Mouse (Mus musculus) CD4-positive, CD25-positive, alpha-beta regulatory T cell, adult 2 months (primary cell): ENCODE measurements at regions not wholly inside any gene's neighbourhood (a gene's known extent, or its start where the extent isn't known, plus 50 kb on each side); places are given as distances from the start of the nearest gene placed in this dataset.
"Not testable (repeated sequence)": the region's sequence is repeated elsewhere in the genome, so short reads cannot be mapped to it uniquely, and the experiment has no call there.

ENCODE experiments used
- DNase-seq: peaks from one replicate; pipeline ENCODE4 v3.0.0-alpha.2; 2012; ENCODE audit warnings: low read depth, low spot score

- DNase-seq: no peak
Measured at GRCm38 (mm10) chr13:52190848-52191590, 340.1 kb downstream of the Diras2 start.

- no peak for DNase-seq
Measured at GRCm38 (mm10) chr13:52196917-52197316, 334.2 kb downstream of the Diras2 start.

- DNase-seq: no peak
Measured at GRCm38 (mm10) chr13:52198649-52199348, 332.3 kb downstream of the Diras2 start.

- no peak for DNase-seq
Measured at GRCm38 (mm10) chr13:52202372-52202771, 328.7 kb downstream of the Diras2 start.

GRCm38 (mm10) chr13:52205951-52206350, 325.1 kb downstream of the Diras2 start:
- no peak for DNase-seq

- no peak for DNase-seq
Measured at GRCm38 (mm10) chr13:52216343-52216742, 314.7 kb downstream of the Diras2 start.

- no peak for DNase-seq
Measured at GRCm38 (mm10) chr13:52217066-52217465, 314.0 kb downstream of the Diras2 start.

- no peak for DNase-seq
Measured at GRCm38 (mm10) chr13:52217741-52218140, 313.3 kb downstream of the Diras2 start.

GRCm38 (mm10) chr13:52222315-52223097, 308.6 kb downstream of the Diras2 start:
- no peak for DNase-seq

- DNase-seq: peak; percentile 65
Measured at GRCm38 (mm10) chr13:52223098-52223962, 307.7 kb downstream of the Diras2 start.

- DNase-seq: no peak
Measured at GRCm38 (mm10) chr13:52233971-52234370, 297.1 kb downstream of the Diras2 start.

- DNase-seq: no peak
Measured at GRCm38 (mm10) chr13:52236105-52236504, 295.0 kb downstream of the Diras2 start.

- no peak for DNase-seq
Measured at GRCm38 (mm10) chr13:52239563-52239962, 291.5 kb downstream of the Diras2 start.

GRCm38 (mm10) chr13:52241761-52242160, 289.3 kb downstream of the Diras2 start:
- no peak for DNase-seq

GRCm38 (mm10) chr13:52249492-52249891, 281.6 kb downstream of the Diras2 start:
- no peak for DNase-seq

- DNase-seq: no peak
Measured at GRCm38 (mm10) chr13:52250371-52250770, 280.7 kb downstream of the Diras2 start.

- DNase-seq: no peak
Measured at GRCm38 (mm10) chr13:52252303-52252702, 278.8 kb downstream of the Diras2 start.

GRCm38 (mm10) chr13:52252726-52253125, 278.4 kb downstream of the Diras2 start:
- not testable (repeated sequence) for DNase-seq

- DNase-seq: peak; percentile 62
Measured at GRCm38 (mm10) chr13:52253138-52253537, 277.9 kb downstream of the Diras2 start.

GRCm38 (mm10) chr13:52254185-52254584, 276.9 kb downstream of the Diras2 start:
- DNase-seq: peak; percentile 63

GRCm38 (mm10) chr13:52255697-52256096, 275.4 kb downstream of the Diras2 start:
- no peak for DNase-seq
